Mouse (Mus musculus): ENCODE results near the gene Thap2.

Gene Thap2

GRCm38 (mm10) chr10:115355016-115355415, 29.2 kb downstream of the Thap2 start:
- in situ Hi-C loops (cut with MboI; ENCODE audit: low sequenced_read_pairs) = no loop called here

GRCm38 (mm10) chr10:115354553-115354952, 29.7 kb downstream of the Thap2 start:
- in situ Hi-C loops (cut with MboI; ENCODE audit: low sequenced_read_pairs) = no loop called here

GRCm38 (mm10) chr10:115350810-115351397, 33.3 kb downstream of the Thap2 start:
- in situ Hi-C loops (cut with MboI; ENCODE audit: low sequenced_read_pairs) = no loop called here

GRCm38 (mm10) chr10:115349509-115349908, 34.7 kb downstream of the Thap2 start:
- in situ Hi-C loops (cut with MboI; ENCODE audit: low sequenced_read_pairs) = no loop called here

GRCm38 (mm10) chr10:115349029-115349428, 35.2 kb downstream of the Thap2 start:
- in situ Hi-C loops (cut with MboI; ENCODE audit: low sequenced_read_pairs) = no loop called here

GRCm38 (mm10) chr10:115348131-115348530, 36.1 kb downstream of the Thap2 start:
- in situ Hi-C loops (cut with MboI; ENCODE audit: low sequenced_read_pairs) = no loop called here

GRCm38 (mm10) chr10:115346444-115346843, 37.8 kb downstream of the Thap2 start:
- in situ Hi-C loops (cut with MboI; ENCODE audit: low sequenced_read_pairs) = no loop called here

GRCm38 (mm10) chr10:115342771-115343425, 41.3 kb downstream of the Thap2 start:
- in situ Hi-C loops (cut with MboI; ENCODE audit: low sequenced_read_pairs) = no loop called here

- in situ Hi-C loops (cut with MboI; ENCODE audit: low sequenced_read_pairs) = no loop called here
Measured at GRCm38 (mm10) chr10:115339820-115340328, 44.4 kb downstream of the Thap2 start.

- in situ Hi-C loops (cut with MboI; ENCODE audit: low sequenced_read_pairs) = no loop called here
Measured at GRCm38 (mm10) chr10:115336901-115337300, 47.3 kb downstream of the Thap2 start.

GRCm38 (mm10) chr10:115333528-115333927, 50.7 kb downstream of the Thap2 start:
- in situ Hi-C loops (cut with MboI; ENCODE audit: low sequenced_read_pairs) = no loop called here

- in situ Hi-C loops (cut with MboI; ENCODE audit: low sequenced_read_pairs) = no loop called here
Measured at GRCm38 (mm10) chr10:115332997-115333396, 51.2 kb downstream of the Thap2 start.

GRCm38 (mm10) chr10:115332420-115332952, 51.8 kb downstream of the Thap2 start:
- in situ Hi-C loops (cut with MboI; ENCODE audit: low sequenced_read_pairs) = no loop called here

- in situ Hi-C loops (cut with MboI; ENCODE audit: low sequenced_read_pairs) = loop anchor here (10.0 kb wide), 1 partner anchor 76 kb away; no protein-coding TSS in a partner anchor
Measured at GRCm38 (mm10) chr10:115329010-115329530, 55.2 kb downstream of the Thap2 start.

- in situ Hi-C loops (cut with MboI; ENCODE audit: low sequenced_read_pairs) = loop anchor here (10.0 kb wide), 1 partner anchor 76 kb away; no protein-coding TSS in a partner anchor
Measured at GRCm38 (mm10) chr10:115328514-115328913, 55.7 kb downstream of the Thap2 start.

GRCm38 (mm10) chr10:115323295-115323694, 60.9 kb downstream of the Thap2 start:
- in situ Hi-C loops (cut with MboI; ENCODE audit: low sequenced_read_pairs) = loop anchor here (10.0 kb wide), 1 partner anchor 82 kb away; no protein-coding TSS in a partner anchor

GRCm38 (mm10) chr10:115321317-115322035, 62.8 kb downstream of the Thap2 start:
- in situ Hi-C loops (cut with MboI; ENCODE audit: low sequenced_read_pairs) = loop anchor here (10.0 kb wide), 1 partner anchor 83 kb away; no protein-coding TSS in a partner anchor
